Mouse (Mus musculus): Measurements from ENCODE around the gene Gramd1c.

Gene Gramd1c

DNA sequence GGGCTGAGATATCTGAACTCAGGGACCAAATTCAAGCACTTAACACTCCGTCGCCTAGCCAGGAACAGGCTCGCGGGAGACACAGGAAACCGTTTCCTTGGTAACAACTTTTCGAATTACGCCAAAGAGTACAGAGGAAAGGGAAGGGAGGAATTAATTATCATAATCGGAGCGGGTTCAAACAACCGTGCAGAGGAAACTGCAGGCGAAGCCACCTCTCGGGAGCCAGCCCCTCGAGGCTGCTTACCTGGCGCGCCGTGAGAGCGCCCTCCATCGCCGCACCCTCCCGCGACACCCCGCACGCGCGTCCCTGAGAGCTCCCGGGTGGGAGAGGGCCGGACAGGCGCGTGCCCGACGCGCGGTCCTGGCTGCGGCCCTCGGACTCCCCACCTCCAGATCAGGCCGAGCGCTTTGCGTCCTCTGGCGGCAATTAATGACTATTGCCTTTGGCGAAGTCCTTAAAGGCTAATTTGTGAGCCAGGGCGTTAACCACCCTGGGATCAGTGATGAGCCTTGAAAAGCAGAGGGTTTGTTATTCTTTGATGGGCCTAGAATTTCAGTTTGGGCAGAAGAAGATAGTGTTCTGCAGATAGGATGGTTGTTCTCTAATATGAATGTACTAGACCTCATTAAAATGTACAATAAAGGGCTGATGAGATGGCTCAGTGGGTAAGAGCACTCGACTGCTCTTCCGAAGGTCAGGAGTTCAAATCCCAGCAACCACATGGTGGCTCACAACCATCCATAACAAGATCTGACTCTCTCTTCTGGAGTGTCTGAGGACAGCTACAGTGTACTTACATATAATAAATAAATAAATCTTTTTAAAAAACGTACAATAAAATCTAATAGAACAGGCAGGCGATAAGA, at the start of gene Gramd1c:
Gramd1c (minus strand) TSS at position 321 of the 870 bp plus-strand sequence.
- in situ Hi-C loops (cut with MboI) = loop anchor here (10.0 kb wide), 1 partner anchor 188 kb away; no protein-coding TSS in a partner anchor

DNA sequence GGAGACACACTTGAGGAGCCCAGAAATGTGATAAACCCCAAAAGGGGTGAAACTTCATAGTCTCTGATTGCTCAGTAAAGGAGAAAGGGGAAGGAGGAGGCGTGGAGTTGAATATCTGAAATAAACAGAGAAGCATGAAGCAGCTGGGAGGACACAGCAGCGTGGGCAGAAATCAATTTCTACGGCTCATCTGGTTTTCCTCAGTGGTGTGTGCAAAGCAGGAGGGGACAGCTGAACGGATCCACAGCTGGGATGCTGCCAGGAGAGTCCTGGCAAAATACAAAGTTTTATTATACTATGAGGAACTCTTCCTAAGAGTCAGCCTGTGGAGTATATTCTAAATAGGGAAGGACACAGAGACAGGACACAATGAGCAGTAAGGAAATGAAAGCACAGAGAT, 45.9 kb upstream of the Gramd1c start:
- in situ Hi-C loops (cut with MboI) = no loop called here

DNA sequence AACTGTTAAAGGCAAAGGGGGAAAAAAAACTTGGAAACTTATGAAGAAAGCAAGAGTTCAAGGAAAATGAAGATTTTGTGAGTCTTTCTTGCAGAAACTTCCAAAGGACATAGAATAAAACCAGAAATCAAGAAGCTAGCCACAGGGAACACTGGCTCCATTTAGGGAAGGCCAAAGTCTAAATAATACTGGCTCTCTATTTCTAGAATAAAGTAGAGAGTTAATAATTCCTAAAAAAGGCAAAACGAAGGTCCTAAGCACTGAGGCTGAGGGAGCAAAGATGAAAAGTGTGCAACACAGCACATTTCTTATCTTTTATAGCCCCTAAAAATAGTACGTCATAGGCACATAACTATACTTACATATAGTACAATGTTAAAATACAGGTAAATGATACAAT, 42.1 kb upstream of the Gramd1c start:
- in situ Hi-C loops (cut with MboI) = no loop called here

DNA sequence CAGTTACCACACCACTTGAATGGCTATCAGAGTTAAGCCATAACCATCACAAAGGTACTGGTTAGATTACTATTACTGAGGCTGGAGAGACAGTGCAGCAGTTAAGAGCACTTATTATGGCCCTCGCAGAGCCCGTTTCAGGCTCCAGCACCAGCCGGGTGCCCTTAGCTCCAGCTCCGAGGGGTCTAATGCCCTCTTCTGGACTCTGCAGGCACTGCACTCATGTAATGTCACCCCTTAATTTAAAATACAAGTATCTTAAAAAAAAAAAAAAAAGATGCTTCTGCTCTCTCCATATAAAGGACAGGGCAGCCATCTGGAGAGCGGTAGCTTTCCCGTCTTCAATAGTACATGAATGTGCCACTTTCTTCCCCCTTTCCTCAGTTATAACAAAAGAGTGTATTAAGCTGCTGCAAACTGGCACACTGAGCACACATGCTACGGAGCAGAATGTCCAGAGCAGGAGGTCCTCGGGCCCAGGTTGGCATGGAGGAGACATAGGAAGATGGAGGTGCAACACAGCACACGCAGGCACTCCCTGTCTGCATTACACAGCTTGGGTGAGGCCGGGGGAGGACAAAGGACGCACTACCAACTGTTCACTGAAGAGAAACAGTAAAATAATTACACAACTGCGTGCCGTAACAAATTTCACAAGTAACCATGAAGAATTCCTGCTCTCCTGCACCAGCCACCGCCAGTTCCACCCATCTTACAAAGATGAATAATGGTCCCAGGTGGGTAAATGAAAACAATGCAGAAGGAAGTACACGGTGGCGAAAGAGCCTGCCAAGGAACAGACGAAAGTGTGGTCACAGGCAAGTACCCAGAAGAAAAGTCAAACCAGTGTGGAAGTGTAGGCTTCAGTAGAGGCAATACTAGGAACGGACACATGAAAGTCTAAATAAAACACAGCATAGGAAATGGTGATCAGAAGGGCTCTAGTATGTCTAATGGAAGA, 40.9 kb upstream of the Gramd1c start:
- in situ Hi-C loops (cut with MboI) = no loop called here

DNA sequence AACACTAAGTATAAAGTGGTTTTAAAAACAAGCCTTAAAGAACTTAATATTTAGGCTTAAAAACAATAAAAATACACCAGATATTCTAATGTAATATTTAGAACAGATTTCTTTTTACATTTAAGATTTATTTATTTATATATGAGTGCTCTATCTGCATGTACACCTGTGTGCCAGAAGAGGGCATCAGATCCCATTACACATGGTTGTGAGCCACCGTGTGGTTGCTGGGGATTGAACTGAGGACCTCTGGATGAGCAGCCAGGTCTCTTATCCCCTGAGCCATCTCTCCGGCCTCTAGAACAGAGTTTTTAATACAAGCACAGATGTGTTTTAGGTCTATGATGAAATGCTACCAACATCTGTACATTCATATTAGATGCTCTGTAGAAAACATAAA, 39.8 kb upstream of the Gramd1c start:
- in situ Hi-C loops (cut with MboI) = no loop called here

DNA sequence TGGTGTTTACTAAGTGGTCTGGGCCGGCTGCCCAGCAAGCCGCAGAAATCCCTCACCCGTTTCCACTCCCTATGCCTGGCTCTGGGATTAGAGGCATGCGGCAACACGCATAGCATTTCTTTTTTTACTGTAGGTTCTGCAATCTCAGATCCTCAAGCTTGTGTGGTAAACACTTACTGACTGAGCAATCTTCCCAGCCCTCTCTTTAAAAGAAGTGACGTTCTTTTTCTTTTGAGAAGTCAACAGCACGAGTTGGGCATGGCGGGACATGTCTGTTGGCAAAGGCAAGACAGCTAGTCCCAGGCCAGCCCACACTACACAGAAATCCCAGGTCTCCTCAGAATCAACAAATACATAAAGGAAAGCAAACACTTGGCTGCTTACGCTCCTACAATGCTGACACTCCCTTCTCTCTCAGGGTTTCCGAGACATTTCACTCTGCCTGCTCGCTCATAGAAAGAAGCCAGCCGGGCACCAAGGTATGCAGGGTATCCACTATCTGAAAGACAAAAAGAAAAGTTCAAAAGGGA, 38.1 kb upstream of the Gramd1c start:
- in situ Hi-C loops (cut with MboI) = no loop called here

DNA sequence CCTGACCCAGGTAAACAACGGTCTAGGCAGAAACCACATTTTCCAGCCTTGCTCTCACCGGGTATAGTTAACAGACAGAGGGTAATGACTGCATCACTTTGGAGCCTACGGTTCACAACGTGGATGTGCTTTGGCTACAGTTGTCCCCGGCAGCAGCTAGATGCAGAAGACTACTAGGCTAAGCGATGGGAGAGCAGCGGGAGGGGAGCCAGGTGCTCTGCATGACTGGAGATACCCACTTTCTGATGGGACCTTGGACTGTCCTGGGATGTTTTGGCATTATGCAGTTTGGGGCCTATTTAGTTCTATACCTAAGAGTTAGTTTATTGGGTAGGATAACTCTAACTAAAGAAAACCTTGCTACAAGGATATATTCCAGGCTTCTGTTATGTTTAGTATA, 36.2 kb upstream of the Gramd1c start:
- in situ Hi-C loops (cut with MboI) = no loop called here

DNA sequence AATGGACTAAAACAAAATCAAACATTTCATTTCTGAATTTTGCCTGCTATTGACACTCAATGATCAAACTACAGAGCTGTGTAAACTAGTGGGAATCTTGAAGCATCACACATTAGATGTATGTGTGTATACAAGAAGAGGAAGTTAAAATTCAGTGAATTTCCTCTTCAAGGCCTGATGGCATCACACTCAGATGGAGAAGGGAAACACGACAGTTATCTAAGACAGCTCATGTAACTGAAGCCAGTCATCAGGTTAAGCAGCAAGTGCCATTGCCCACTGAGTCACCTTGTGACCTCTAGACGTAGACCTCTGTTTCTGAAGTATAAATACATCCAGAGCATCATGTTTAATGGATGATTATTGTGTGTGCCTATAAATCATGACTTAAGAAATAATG, 24.5 kb upstream of the Gramd1c start:
- in situ Hi-C loops (cut with MboI) = no loop called here

DNA sequence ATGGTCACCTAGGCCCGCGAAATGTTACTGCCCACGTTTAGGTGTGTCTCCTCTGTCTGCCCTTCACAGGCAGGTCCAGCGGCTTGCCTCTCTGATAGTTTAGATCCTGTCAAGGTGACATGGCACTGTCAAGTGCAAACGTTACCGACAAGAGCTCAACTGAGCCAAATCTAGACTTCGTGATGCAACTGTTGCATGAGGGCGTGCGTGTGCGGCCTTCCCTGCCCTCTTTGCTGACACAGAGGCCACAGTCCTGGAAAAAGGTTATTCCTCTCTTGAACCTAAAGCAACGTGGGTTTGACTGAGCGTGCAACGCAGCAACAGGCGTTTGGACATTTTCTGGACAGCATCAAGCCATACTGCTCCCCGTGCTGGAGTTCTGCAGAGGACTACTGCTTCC, 1.8 kb downstream of the Gramd1c start:
- in situ Hi-C loops (cut with MboI) = loop anchor here (10.0 kb wide), 1 partner anchor 187 kb away; no protein-coding TSS in a partner anchor

DNA sequence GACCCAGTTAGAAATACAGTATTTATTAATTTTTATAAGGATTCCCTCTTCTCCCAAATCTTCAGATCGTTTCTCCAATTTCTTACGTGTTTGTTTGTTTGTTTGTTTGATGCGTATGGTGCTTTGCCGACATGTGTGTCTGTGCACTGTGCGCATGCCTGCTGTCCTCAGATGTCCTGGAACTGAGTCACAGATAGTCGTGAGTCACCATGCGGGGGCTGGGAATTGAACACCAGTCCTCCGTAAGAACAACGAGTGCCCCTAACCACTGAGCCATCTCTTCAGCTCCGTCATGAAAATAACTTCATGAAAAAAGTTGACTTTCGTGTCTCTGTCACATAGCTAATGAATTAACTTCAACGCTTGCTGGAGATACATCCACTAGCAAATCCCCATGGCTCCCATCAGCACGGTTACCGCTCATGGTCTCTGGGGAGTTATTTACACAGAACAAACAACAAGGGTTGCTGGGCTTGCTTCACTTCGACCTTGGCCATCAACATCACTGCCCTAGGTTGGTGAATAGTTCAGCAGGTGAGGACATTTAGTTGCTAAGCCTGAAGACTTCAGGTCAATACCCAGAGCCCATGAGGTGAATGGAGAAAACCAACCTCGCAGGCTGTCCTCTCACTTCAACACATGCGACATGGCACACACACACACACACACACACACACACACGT, 2.4 kb downstream of the Gramd1c start:
- in situ Hi-C loops (cut with MboI) = loop anchor here (10.0 kb wide), 1 partner anchor 186 kb away; no protein-coding TSS in a partner anchor

DNA sequence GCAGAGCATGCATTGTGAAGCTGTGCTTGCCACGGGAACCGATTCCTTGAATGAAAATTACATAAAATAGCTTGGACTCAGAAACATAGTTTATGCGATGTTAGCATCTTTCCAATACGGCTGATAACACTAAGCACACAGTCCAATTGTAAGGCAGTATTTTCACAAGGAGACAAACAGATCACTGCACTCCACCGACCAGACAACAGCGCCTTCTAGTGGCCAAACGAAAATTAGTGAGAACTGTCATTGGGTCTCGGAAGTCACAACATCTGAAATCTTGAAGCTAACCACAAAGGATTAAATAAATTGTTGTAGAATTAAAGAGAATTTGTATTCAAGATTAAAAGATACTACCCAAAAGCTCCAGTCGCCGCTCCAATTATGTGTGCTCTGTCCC, 4.4 kb downstream of the Gramd1c start:
- in situ Hi-C loops (cut with MboI) = no loop called here

DNA sequence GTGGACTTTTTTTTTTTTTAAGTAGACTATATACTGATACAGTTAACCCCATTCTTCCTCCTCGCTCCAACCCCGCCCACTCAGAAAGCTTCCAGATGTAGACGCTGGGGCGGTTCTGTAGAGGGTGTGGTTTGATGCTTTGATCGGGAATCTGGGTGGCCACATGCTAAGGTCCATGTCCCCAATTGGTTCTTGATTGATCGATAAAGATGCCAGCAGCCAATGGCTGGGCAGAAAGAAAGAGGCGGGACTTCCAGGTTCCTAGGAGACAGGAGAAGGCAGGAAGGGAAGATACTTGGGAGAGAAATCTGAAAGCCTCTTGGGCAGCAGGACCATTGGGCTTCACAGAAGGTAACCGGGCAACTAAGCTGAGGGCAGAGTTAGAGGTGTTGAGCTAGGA, 7.4 kb downstream of the Gramd1c start:
- in situ Hi-C loops (cut with MboI) = no loop called here

DNA sequence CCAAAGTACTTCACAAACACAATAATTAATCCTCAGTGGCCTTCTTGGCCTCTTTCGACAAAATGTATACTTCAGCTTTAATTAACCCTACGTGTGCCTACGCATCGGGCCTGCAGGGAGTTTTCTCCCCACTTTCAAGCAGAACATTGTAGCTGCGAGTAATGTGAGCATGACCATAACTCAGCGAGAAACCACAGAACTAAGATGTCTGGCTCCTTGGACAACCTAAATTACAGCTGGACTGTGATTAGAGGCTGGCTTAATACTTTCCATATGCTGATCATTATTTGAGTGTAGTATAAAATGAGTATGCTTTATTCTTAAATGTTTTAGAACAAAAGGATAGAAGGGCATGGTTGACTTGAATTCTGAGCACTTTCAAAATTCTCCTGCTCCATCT, 9.9 kb downstream of the Gramd1c start:
- in situ Hi-C loops (cut with MboI) = no loop called here

DNA sequence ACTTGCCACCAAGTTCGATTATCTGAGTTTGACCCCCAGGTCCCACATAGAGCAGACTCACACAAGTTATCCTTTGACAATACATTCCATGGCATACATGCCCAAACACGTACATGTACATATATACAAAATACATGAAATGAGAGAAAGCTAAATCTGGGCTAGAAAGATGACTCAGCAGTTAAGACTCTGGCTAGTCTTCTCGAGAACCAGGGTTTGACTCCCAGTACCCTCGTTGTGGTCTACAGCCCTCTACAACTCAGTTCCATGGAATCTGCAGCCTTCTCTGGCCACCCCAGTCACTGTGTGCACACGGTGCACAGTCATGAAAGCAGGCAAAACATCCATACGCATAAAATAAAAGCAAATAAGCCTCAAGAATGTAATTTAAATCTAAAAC, 10.8 kb downstream of the Gramd1c start:
- in situ Hi-C loops (cut with MboI) = no loop called here

DNA sequence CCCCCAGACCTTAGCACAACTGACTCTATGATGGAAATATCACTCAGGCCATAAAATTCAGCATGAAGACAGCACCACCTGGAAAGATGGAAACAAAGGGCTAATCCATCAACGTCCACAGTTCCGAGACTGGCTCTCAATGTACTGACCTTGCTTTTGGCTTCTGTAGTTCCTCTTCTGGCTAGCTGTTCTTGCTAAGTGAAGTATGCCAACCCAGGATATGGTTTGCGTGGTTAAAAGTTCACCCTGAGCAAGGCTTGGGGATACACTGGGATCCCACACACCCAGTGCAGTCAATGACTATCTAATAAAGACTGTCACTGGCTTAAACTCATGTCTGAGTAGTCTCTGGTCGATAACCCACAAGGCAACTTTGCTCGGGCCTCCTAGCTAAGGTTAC, 13.0 kb downstream of the Gramd1c start:
- in situ Hi-C loops (cut with MboI) = no loop called here

DNA sequence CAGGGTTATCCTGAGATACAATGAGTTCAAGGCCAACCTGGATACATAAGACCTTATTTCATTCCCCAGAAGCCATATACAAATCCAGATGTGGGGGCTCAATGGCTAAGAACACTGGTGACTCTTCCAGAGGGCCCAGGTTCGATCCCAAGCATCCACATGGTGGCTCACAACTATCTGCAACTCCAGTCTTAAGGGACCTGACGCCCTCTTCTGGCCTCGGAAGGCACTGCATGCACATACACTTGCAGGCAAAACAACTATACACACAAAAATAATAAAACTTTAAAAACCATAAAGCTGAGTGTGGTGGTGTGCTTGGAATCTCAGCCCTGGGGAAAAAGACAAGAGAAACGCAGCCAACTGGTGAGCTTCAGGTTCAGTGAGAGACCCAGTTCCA, 24.0 kb downstream of the Gramd1c start:
- in situ Hi-C loops (cut with MboI) = no loop called here

DNA sequence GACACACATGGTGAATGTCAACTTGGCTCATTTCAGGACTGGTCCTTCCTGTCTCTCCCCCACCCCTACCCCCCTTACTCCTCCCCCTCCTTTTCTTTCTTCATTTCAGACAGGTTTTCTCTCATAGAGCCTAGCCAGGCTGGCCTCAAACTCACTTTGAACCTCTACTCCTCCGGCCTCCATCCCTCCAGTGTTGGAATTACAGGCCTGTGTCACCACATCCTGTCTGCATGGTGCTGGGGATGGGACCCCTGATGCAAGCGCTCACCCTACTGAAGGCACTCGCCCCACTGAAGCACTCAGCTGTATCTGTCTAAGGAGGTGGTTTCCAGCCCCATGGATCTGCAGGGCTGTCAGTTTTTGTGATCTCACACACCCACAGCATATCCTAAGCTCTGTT, 27.9 kb downstream of the Gramd1c start:
- in situ Hi-C loops (cut with MboI) = no loop called here

DNA sequence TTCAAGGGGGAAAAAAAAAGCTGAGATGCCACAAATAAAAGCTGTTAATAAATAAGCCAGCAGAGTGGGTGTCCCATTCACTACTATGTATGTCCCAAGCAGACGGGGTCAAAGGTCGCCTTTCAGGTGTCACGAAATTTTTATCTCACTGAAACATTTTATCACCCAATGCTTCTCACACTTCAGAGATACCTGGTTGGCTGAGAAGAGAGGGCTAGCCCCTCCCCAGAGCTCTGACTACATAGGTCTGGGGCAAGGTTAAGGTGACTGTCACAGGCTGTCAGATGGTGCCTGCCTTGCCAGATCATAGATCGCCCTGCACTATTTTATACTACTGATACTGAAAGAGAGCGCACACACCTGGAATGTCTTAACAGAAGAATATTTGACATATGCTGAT, 29.8 kb downstream of the Gramd1c start:
- in situ Hi-C loops (cut with MboI) = no loop called here

DNA sequence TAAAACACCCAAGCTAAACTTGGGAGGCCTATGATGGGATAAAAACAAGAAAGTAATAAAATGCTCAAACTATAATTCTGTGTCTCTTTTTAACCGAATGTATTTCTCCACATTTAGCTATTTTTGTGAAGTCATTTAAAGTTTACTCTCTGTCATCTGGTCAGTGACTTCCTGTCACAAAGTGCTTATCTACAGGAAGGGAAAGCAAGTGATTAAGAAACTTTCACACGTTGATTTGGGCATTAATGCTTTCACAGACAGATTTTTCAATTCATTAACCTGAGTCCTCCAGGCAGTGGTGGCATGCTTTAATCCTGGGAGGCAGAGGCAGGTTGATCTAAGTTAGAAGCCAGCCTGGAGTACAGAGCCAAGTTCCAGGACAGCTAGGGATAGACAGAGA, 33.9 kb downstream of the Gramd1c start:
- in situ Hi-C loops (cut with MboI) = no loop called here

DNA sequence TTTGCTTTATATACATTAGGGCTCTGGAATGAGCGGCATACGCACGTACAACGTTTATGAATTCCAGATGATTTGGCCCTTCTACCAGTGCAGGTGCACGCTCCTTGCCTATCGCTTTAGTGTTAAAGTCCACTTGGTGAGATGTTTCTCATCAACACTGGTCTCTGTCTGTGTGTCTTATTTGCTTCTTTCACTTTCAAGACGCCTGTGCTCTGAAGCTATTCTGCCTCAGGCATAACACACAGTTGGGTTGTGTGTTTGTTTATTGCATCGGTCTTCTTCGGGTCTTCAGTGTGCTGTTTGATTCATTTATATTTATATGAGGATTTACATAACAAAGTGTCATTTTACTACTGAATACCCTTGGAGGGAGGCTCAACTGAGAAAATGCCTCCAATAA, 36.3 kb downstream of the Gramd1c start:
- in situ Hi-C loops (cut with MboI) = no loop called here

DNA sequence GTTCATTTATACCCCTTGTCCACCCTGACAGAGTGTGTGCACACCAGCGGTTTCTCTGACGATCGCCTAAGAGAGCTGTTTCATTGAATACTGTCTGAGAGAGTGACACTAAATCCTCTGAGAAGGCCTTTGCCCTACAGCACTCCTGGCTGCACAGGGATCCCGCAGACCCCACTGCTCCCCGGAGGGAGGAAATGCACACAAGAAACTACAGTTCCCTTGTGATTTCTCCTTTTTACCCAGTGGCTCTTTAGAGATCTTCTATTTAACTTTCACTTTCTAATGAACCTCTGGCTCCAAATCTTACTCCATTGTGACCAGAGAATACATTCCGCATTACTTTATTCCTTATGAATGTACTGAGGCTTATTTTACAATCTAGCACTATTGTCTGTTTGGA, 36.9 kb downstream of the Gramd1c start:
- in situ Hi-C loops (cut with MboI) = no loop called here

All from mature B cell (primary cell).